Mouse (Mus musculus) cerebellum, adult 18-20 months (tissue): ENCODE results near the gene Olfr658.

ENCODE experiments used
- DNase-seq, 2 experiments: peaks; one replicate each; pipeline ENCODE4 v3.0.0; 2021

The Olfr658 gene

DNA sequence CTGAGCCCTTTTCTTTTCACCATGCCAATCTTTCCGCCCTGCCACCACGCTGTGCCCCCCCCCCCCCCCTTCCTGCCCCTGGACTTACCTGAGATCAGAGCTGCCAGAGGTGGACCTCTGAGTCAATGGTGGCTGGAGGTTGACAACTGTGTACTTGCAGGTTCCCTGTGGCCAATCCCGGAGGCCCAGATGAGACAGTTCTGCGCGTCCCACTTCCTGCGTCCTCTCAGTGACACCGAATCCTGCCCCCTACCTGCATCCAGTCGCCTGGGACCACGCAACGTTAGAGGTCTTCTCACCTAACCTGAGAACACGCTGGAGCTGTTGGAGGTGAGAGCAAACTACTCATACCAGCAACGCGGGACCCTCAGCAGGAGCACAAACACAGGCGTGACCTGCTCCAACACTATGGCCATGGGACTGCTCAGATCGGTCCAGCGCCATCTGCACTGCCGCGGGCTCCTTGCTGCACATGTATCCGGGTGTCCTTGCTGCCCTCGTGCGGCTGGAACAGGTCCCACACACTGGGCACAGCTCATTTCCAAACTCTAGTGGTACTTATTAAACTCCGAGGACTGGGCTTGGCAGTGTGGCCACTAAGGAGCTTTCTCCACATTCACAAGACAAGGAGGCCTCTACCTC, at the start of gene Olfr658:
Gene Olfr658, minus strand, starts transcription at position 465 of the 642 bp plus-strand sequence.
- DNase-seq: peak; percentile 3 to 4

DNA sequence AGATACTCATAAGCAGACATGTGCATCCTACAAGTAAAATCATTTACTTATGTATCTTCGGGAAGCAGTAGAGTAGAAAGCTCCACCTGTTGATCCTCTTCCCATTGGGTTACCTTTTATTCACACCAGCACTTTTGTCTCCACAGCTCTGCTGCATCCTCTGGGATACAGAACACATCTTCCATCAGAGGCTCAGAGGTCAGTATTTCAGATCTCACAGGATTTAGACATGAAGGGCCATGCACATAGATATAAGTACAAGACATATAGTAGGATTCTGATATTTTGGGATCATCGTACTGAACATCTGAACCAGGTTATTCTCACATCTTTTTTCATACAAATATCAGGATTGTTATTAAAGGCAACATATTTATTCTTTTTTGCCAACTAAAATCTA, 39.1 kb upstream of the Olfr658 start, which contains the start of gene Olfr661:
Gene Olfr661, plus strand, starts transcription at position 301 of the 400 bp plus-strand sequence.
- DNase-seq: no peak

DNA sequence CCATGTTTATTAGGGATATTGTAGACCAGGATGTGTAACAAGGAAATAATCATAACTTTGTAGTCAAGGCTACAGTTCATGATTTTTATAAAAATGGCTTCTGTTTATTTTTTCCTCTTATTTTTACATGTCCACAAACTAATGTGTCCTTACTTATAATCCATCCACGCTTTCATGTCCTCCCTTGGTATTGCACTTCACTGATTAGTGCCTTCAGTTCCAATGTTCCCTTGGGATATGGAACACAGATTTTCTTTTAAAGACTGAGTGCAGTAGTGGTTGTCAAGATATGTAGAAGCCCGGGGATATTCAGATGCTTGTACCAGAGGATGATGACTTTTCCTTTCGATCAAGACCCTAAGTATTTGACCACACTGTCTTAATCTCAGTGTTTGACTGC, 19.3 kb upstream of the Olfr658 start, which contains the start of gene Olfr659:
Gene Olfr659, plus strand, starts transcription at position 301 of the 400 bp plus-strand sequence.
- DNase-seq: no peak

DNA sequence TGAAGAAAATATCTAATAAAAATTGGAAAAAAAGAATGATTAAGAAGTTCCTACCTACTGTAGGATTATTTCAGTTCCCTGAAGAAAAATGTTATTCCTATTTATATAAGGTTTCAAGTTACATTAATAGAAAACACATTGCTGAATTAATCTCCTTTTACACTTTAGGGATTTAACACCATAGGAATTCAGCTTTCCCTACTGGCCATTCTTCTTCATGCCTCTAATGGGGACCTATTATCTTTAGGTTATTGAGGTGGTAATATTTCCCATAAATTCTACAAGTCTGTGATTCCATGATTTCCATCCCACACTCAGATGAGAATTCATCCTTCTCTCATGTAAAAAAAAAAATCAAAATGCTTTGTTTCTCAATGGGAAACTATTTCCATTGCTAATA, 22.6 kb downstream of the Olfr658 start, which contains the start of gene Olfr657:
Gene Olfr657, plus strand, starts transcription at position 301 of the 400 bp plus-strand sequence.
- DNase-seq: no peak

DNA sequence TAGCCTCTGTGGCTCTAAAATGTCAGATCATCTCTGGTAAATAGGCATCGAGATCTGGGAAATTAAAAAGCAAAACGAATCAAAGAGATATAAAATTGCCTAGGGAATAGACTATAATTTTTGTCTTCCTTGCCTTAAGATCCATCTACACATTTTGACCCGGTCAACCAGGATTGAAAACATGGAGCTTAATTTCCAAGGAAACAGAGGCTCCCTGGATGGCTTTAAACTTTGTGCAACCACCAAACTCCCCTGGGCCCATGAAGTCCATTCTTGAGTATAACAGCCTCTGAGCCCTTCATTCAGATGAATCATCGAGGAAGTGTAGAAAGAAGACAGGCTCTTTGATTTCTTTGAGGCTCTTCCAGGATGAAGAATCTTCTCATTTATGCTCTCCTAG, 33.5 kb downstream of the Olfr658 start, which contains the start of gene Olfr656:
Gene Olfr656, plus strand, starts transcription at position 301 of the 400 bp plus-strand sequence.
- no peak for DNase-seq

DNA sequence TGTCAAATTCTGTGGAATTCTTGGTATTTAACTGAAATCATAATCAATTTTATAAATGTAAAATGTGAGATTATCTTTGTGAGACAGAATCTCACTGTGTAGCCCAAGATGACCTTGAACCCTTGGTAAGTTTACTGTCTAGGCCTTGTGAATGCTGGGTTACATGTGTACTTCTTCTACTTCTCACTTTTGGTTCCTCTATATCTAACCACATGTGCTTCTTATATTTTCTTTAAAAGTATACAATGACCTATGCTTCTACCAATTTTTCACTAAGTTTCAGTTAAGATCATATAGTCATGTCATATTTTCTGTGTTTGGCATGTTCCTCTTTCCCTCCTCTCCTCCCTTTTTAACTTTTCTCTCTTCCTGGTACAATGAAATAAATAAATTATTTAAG, 42.4 kb downstream of the Olfr658 start:
- DNase-seq: no peak

DNA sequence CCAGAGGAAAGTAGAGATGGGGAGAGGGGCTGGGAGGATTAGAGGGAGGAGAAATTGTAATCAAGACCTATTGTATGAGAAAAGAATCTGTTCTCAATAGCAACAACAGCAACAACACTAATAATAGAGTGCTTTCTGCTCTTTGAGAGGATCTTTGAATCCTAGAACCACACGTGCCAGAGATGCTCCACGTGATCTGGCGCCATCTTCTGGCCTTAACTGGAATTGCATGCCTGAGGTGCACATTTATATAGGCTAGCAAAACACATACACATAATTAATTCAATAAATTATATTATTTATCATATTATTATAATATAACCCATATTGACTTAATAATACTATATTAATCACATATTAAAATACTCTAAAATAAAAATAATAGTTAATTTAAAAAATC, 43.9 kb downstream of the Olfr658 start:
- DNase-seq: no peak

DNA sequence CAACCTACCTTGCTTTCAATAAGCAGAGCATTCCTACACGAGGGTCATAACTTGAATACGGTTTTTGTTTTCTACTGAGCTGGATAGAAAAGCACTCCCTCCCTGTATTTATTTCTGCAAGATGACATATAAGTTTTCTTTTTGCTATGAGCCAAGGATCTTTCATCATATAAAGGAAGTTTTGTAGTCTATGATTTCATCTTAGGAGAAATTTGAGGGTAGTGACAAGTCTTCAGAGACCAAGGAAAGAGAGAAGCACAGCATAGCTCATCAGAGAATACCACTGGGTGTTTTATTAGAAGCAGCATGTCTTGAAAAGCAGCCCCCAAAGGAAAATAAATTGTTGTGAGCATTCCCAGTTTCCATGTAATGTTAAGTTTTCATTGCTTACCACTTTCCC, 45.4 kb downstream of the Olfr658 start, which contains the start of gene Olfr655:
Gene Olfr655, minus strand, starts transcription at position 101 of the 400 bp plus-strand sequence.
- DNase-seq: no peak
